Mouse (Mus musculus): ENCODE measurements around the gene Gm49510.

DNA sequence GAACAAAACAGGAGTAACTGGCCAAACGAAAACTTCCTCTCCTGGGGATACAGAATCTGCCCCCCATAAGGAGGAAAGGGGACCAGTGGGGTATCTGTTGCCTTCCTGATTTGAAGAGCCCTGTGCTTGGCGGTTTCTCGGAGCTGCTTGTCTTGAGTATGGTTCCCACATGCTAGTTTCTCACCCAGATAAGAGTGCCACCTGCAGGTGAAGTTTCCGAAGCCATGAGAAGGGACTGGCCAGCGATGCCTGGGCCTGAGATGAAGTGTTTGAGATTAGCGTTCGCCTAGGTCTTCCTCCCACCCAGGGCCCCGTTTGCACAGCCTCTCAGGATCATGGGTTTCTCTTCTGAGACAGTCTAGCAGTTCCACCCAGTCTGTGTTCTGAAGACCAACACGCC is 12.6 kb downstream of the Gm49510 start:
- TF ChIP-seq ZNF384 (IDR thresholded peaks at IDR 0.05; ENCODE audit: low read depth, low read length) = no peak
- TF ChIP-seq ZC3H11A (IDR thresholded peaks at IDR 0.05; ENCODE audit: borderline replicate concordance, low read depth, low read length) = no peak
- TF ChIP-seq CHD2 (IDR thresholded peaks at IDR 0.05; ENCODE audit: low read depth, low read length) = no peak
- no peak for TF ChIP-seq MAFK (IDR thresholded peaks at IDR 0.05; ENCODE audit: insufficient read depth, low read depth, low read length)
- no peak for TF ChIP-seq HCFC1 (IDR thresholded peaks at IDR 0.05; ENCODE audit: borderline replicate concordance, insufficient read depth, low read length)
